Mouse (Mus musculus) adrenal gland, adult (tissue): Measurements from ENCODE around the gene Rbp3.

Experiments used
- DNase-seq, 2 experiments: peaks; one replicate each; pipeline ENCODE4 v3.0.0; 2022 to 2023; ENCODE audit warnings: low spot score in 1 of 2; ENCODE audit not compliant: inconsistent age in 2 of 2

The Rbp3 gene

GRCm38 (mm10) chr14:33972679-33973078 is 18.9 kb downstream of the Rbp3 start:
- DNase-seq: peak in 1 of 2 experiments; percentile 42

- no peak for DNase-seq
These were observed 20.9 kb downstream of the Rbp3 start for GRCm38 (mm10) chr14:33974752-33975151.

GRCm38 (mm10) chr14:33977748-33978147 is 23.9 kb downstream of the Rbp3 start:
- DNase-seq: no peak

GRCm38 (mm10) chr14:33978604-33979059 is 24.8 kb downstream of the Rbp3 start, which contains the start of gene Zfp488:
TSS of gene Zfp488 (minus strand) at chr14:33978764.
- DNase-seq: no peak

GRCm38 (mm10) chr14:33989201-33989600 is 35.4 kb downstream of the Rbp3 start:
- DNase-seq: no peak

GRCm38 (mm10) chr14:33991971-33992370 is 38.2 kb downstream of the Rbp3 start:
- DNase-seq: no peak

- no peak for DNase-seq
These were observed 39.2 kb downstream of the Rbp3 start for GRCm38 (mm10) chr14:33993051-33993450.

- no peak for DNase-seq
These were observed 39.9 kb downstream of the Rbp3 start for GRCm38 (mm10) chr14:33993521-33994289.

- DNase-seq: no peak
These were observed 43.6 kb downstream of the Rbp3 start for GRCm38 (mm10) chr14:33997427-33997826.

GRCm38 (mm10) chr14:34000076-34000475 is 46.3 kb downstream of the Rbp3 start:
- no peak for DNase-seq

- no peak for DNase-seq
These were observed 47.6 kb downstream of the Rbp3 start for GRCm38 (mm10) chr14:34001445-34001844.

GRCm38 (mm10) chr14:34002358-34002757 is 48.6 kb downstream of the Rbp3 start:
- DNase-seq: no peak
